Mouse (Mus musculus): ENCODE data around the gene Accs. TPM values are rescaled to one million over a fixed set of nuclear protein-coding genes. Genes with fewer than 3 reads are reported as not detected.

The Accs gene
- total RNA-seq, 1 experiment from 2014 or later: 9.6 TPM

- ATAC-seq (replicated peaks; ENCODE audit: low read depth, poor library complexity, severe bottlenecking): no peak
Observed at GRCm38 (mm10) chr2:93801097-93801496, 48.6 kb downstream of the Accs start.

GRCm38 (mm10) chr2:93797162-93797795 is 52.5 kb downstream of the Accs start:
- ATAC-seq (replicated peaks; ENCODE audit: low read depth, poor library complexity, severe bottlenecking): no peak

GRCm38 (mm10) chr2:93794375-93794774 is 55.4 kb downstream of the Accs start:
- no peak for ATAC-seq (replicated peaks; ENCODE audit: low read depth, poor library complexity, severe bottlenecking)

GRCm38 (mm10) chr2:93791516-93792499 is 57.9 kb downstream of the Accs start:
- peak; percentile 69 for ATAC-seq (replicated peaks; ENCODE audit: low read depth, poor library complexity, severe bottlenecking)

GRCm38 (mm10) chr2:93790798-93791345 is 58.9 kb downstream of the Accs start:
- ATAC-seq (replicated peaks; ENCODE audit: low read depth, poor library complexity, severe bottlenecking): no peak

- ATAC-seq (replicated peaks; ENCODE audit: low read depth, poor library complexity, severe bottlenecking): no peak
Observed at GRCm38 (mm10) chr2:93788557-93788956, 61.2 kb downstream of the Accs start.

GRCm38 (mm10) chr2:93786175-93786574 is 63.6 kb downstream of the Accs start:
- ATAC-seq (replicated peaks; ENCODE audit: low read depth, poor library complexity, severe bottlenecking): peak; percentile 80

GRCm38 (mm10) chr2:93785432-93785798 is 64.3 kb downstream of the Accs start:
- no peak for ATAC-seq (replicated peaks; ENCODE audit: low read depth, poor library complexity, severe bottlenecking)

- no peak for ATAC-seq (replicated peaks; ENCODE audit: low read depth, poor library complexity, severe bottlenecking)
Observed at GRCm38 (mm10) chr2:93784721-93785431, 64.9 kb downstream of the Accs start.

GRCm38 (mm10) chr2:93783926-93784539 is 65.7 kb downstream of the Accs start:
- no peak for ATAC-seq (replicated peaks; ENCODE audit: low read depth, poor library complexity, severe bottlenecking)

Other genes starting within 250 kb of the Accs start
- gene Alx4, start 207.6 kb downstream of the Accs start, total RNA-seq (2017): not detected in 2 replicates
- gene Ext2, start 27.4 kb downstream of the Accs start, total RNA-seq (2017): 25.9 and 28.7 TPM in 2 replicates
- not detected in 2 replicates for gene Accsl, start 19.2 kb upstream of the Accs start, total RNA-seq (2017)
- 0.55 TPM in 1 of 2 replicates, not detected in the other for gene Gm13889, start 107.3 kb upstream of the Accs start, total RNA-seq (2017)
- not detected in 2 replicates for gene Gm27027, start 146.4 kb upstream of the Accs start, total RNA-seq (2017)
- 25.7 and 32.3 TPM in 2 replicates for gene Alkbh3, start 160.9 kb upstream of the Accs start, total RNA-seq (2017)

Measured in common myeloid progenitor, adult 5-6 weeks (primary cell).